Mouse (Mus musculus) gonadal fat pad, adult 2 months (tissue): ENCODE measurements around the gene 1700016H13Rik. TPM values are rescaled to one million over a fixed set of nuclear protein-coding genes. Genes with fewer than 3 reads are reported as not detected.

ENCODE experiments used
- DNase-seq: peaks from one replicate; pipeline ENCODE4 v3.0.0-alpha.2; 2012; ENCODE audit warnings: low read depth
- polyA plus RNA-seq: library from polyadenylated mRNA; depleted of rRNA; stranded (reverse); fragments of >200 nt; gene quantifications from 2 replicates; pipeline ENCODE4 v1.2.3, GENCODE M21; 2012; rRNA removed

1700016H13Rik gene
- polyA plus RNA-seq, 1 experiment = 3.6 TPM

DNA sequence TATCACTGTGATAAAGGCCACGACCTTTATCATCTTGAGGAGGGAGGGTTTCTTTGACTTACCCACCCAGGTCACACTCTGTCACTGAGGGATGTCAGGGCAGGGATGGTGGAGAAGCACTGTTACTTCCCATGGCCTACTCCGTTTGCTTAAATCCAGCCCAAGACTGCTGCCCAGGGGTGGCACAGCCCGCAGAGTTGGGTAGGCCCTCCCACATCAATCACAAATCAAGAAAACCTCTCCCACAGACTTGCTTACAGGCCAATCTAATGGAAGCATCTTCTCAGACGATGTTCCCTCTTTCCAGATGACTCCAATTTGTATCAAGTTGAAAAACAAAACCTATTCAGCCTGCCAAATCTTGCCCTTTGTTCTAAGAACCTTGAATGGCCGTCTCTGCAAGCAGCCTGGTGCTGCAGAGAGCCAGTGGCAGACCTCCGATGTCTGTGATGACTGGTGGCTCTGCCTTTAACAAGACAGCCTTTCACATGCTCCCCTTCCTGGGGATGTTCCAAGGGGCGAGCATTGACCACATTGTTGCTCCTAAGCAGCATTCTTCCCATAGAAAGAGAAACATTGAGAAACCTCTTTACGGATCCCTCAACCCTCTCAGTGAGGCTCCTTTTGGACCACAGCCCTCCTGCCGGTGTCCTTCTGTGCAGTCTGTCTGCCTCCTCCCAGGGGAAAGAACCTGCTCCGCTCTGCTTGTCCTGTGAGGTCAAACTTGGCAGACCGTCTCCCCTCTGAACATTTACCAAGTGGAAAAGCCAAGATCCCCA lies 52.5 kb downstream of the 1700016H13Rik start:
- DNase-seq = no peak

- no peak for DNase-seq
Observed at GRCm38 (mm10) chr5:103598881-103599280, 56.9 kb downstream of the 1700016H13Rik start.

DNA sequence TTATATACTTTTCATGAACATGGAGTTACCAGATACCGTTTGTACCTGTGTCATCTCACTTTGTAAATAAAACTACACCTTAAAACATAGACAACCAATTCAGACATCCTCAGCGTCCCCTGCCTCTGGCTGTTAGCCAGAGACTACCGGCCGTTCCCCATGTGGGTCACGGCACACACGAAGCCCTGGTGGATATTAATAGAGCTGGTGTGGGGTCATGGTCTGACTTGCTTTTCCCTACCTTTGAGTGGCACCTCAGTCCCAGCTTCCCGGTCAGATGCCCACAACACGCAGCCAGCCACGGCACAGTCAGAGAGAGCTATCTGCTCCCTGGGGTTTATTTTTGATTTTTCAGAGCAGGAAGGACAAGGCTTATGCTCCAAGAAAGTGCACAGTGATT lies 57.5 kb downstream of the 1700016H13Rik start:
- DNase-seq = no peak

Other genes with a start within 250 kb of the 1700016H13Rik start
- gene Ptpn13, start 230.8 kb downstream of the 1700016H13Rik start, polyA plus RNA-seq = 25.9 and 26.4 TPM in 2 replicates
- 4.9 and 6.5 TPM in 2 replicates for gene Slc10a6, start 26.6 kb downstream of the 1700016H13Rik start, polyA plus RNA-seq
- gene Aff1, start 36.4 kb upstream of the 1700016H13Rik start, polyA plus RNA-seq = 13.5 and 24.7 TPM in 2 replicates